Mouse (Mus musculus) mouse trophoblast stem cell (cell line): ENCODE data around the gene Srpx.

ENCODE experiments used
- in situ Hi-C, 2 experiments: fragments of 300-500 bp; cut with MseI, MboI; formaldehyde crosslinking; loops; 2 replicates in 1 of 2; 3 replicates in 1 of 2; pipeline ENCODE4 v1.15.1; 2025

Srpx gene

DNA sequence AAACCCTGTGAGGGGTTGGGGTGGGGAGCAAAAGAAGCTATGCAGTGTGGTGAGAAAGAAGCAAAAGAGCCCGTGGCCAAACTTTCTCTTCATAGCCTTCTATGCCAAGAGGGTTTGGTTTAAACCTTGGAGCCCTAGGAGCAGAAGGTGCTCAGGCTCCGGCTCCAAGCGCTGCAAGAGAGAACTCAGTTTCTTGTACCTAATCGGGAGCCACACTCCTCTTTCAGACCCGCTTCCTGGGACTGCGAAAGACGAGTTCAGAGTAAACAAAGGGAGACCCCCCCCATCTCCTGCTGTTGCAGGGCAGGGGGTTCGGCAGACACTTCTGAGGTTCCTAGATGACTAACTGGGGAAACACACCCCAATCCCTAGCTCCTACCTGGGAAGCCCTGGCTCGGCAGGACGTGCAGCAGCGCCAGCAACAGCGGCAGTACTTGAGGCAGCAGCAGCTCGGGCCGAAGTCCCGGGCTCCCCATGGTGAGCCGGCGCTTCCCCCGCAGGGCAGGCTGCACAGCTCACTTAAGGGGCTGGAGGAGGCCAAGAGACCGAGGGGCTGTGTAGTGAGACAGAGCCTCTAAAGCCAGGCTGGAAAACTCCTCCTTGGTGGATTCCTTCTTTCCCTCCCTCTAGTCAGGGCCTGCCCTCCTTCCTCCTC lies at the start of gene Srpx:
Gene Srpx, minus strand, starts transcription at position 645 of the 655 bp plus-strand sequence.
- in situ Hi-C loops, result no loop called here

DNA sequence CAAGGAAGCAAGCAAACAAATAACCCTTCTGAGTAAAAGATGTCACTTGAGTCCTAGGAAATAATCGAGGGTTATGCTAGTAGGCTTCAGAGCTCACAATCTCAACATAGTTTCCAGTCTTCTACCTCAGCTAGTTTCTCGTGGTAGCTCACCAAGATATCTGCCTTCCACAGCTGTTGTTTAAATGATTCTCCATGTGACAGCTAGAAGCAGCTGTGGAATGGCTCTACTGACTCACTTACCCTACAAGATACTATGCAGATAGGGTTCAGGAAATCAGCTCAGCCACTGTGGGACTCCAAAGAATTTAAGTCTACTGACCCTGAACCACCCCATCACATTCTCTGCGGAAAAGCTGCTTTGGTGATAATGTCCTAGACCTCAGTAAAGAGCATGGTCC lies 34.9 kb upstream of the Srpx start:
- in situ Hi-C loops, result no loop called here

DNA sequence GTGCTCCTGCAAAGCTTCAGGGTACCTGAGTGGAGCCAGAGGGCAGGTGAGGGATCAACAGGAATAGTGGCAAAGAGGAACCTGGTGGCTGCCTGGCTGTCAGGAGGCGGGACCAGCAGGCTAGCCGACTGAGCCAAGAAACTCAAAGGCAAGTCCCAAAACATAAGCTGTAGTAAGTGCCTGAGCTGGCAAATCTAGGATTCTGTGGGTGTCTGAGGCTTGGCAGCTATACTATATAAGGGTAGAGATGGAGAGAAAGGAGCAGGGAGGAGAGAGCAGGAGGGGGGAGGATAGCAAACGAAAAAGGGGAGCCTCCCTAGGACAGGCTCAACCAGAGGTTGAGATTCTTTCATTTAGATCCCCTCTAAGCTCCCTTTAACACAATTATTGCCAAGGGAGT lies 1.7 kb downstream of the Srpx start:
- in situ Hi-C loops, result no loop called here

DNA sequence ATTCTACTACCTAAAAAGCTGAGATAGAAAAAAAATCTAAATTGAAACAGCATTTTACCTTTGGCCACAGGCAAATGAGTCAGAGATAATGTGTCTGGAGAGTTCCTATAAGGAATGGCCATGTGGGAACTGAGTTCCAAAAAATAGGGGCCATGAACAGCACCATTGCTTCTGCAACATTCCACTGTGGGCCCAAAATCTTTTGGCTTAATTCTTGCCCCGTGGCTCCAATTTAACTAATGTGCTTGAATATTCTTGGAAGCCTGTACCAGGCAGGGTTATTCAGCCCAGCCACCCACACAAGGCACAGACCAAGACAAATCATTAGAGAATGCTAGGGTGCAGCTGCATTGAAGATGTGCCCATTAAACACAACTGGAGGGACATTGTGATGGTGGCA lies 6.8 kb downstream of the Srpx start:
- in situ Hi-C loops, result no loop called here

DNA sequence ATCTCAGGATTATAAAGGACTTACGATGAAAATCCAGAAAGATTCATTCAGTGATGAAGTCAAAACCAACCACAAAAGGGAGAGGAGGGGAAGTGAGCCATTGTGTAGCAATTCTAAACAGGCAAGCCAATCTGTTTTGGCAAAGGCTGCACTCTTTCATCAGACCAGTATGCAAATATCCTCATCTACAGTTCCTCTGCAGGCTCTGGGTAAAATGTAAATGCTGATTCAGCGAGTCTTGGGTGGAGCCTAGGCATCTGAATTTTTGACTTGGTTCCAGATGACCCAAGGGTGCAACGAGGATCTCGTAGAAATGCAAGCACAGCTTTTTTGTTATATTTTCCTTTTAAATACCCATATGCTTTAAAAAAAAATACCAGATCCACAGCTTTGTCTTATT lies 9.0 kb downstream of the Srpx start:
- in situ Hi-C loops, result no loop called here

DNA sequence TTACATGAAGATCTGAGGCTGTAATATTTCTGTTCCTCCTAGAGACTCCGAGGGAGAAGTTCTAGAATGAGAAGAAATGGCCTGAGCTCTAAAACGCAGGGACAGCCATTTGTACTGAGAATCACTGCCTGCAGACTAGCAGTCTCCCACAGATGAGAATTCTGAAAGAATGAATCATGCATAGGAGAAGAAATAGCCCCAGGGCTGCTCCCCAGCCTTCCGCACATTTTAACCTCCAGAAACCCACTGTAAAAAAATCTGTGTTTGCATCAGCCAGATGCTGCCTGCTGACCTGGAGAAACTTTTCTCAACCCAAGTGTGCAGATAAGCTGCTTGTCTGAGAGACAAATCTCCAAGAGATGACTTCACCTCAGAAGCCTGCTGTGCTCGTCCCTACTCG lies 12.0 kb downstream of the Srpx start:
- in situ Hi-C loops, result no loop called here

DNA sequence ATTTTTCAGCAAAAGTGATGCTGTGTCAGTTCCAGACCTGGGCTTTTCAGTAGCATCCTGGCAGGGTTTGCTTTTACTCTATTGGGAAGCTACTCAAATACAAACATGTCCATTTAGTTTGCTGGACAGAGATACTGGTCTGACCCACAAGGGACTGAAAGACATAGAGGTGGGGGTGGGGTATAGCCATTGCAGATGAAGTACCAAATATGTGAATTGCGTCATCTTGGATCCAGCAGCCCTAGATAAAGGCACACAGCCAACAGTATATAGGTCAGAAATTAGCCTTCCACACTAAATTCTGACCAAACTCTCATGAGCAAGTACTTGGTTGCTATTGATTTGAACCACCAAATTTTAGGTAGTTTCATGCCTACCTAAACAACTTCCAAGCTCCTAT lies 14.8 kb downstream of the Srpx start:
- in situ Hi-C loops, result no loop called here

DNA sequence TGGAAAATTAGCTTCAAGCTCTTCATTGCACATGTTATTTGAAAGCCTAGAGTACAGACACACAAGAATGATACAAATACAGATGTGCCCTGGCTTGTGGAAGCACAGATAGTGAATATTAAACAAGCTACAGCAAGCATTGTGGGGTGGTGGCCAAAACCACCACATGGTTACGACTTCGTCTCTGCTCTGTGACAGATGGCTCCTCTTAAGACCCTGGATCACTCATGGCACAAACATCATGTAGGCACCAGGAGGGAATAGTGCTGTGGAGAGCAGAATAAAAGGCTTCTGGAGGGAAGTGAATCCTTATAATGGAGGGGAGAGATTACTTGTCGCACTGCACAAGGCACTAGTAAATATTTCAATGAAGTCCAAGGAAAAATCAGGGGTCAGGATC lies 21.7 kb downstream of the Srpx start:
- in situ Hi-C loops, result no loop called here

DNA sequence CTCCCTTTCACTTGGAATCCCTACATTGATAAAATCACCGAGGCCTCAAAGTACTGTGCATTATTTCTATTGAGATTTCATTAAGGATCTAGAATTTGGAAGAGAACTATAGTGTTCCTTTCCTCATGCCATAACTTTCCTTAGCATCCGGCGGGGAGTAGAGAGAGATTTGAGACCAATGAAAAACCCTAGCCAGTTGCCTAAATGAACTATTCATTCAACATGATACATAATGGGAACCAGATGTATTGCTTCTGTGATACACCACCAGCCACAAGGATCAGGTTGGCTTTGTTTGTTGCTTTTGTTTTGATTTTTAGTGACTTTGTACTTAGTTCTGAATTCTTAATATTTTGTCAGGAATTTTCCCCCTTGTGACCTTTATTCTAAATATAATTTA lies 37.1 kb downstream of the Srpx start:
- in situ Hi-C loops, result no loop called here

DNA sequence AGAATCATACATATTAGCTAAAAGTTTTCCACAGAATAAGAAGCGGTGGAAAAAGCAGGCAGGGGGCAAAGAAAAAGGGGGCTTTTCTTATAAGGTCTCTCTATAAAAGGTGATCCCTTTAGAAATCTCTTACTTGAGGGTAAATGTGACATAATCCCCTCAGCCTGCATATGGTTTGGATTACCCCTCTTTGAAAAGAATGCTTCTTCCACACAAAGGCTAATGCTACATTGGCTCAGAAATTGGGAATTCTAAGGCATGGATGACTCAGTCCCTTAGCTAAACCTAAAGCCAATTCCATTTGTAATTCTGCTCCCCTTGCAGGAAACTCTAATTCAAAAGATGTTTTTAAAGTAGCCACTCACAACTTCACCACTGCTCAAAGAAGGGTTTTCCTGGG lies 37.5 kb downstream of the Srpx start:
- in situ Hi-C loops, result no loop called here

DNA sequence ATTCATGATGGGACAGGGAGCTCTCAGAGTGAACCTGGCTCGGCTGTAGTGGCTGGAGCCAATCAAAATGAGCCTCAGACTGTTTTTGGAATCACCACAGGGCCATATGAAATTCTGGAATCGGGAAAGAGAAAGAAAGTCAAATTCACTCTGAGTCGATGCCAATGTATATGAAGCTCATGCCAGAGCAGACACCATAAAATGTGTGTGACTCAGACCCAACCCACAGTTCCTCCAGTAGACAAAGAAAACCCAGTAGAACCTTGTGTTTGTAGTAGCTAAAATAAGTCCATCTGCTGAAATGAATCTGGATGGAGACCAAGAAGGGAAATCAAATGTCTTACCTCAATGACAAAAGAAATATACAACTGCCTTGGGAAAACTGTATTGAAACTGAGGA lies 43.5 kb downstream of the Srpx start:
- in situ Hi-C loops, result no loop called here

DNA sequence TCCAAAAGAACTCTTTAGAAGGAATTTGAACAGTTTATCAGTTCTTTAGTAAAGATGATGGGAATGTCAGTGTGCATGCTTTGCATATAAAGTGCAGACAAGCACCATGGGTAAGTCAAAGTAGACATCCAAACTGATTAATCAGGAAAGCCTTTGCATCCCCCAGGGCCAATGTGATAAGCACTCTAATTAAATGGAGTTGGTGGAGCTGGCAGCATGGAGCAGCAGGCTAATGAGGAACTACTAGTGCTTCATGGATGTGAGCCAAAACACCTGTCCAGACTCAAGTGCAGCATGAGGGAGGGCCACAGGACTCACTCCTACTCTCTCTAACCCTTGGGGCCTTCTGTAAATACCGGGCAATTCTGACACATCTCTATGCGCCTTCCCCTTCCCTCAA lies 46.0 kb downstream of the Srpx start:
- in situ Hi-C loops, result no loop called here

DNA sequence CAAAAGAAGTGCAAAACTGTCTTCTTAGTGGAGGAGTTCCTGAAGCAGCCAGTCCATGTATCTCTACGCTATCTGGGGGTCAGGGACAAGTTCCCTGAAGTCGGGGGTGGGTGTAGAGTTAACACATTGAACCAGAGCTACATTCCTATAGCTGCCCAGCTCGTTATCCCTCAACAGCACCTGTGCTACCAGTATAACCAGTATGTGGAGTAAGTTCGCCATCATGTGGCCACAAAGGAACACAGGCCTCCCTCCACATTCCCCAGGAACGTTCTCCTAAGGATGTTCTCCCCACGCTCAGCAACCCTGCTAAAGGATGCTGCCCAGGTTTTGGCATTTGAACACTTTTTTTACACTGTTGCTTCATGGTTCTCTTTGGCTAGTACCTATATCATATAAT lies 46.8 kb downstream of the Srpx start:
- in situ Hi-C loops, result no loop called here

DNA sequence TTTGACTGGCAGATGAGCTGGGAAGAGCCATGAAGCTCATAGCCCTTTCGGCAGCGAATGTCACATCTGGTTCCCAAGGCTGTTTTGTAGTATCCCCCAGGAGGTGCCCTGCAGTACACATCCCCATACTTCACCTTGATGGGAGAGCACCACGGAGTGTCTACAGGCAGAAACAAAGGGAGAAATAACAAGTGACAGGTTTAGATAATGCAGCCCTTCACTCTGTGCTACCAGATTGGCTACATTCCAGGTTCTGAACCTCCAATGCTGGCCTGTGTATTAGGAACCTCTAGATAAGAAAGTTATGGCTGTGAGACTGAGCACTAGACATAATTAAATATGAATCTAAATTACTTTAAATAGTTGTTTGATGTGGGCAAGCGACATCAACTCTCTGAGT lies 48.1 kb downstream of the Srpx start:
- in situ Hi-C loops, result no loop called here

DNA sequence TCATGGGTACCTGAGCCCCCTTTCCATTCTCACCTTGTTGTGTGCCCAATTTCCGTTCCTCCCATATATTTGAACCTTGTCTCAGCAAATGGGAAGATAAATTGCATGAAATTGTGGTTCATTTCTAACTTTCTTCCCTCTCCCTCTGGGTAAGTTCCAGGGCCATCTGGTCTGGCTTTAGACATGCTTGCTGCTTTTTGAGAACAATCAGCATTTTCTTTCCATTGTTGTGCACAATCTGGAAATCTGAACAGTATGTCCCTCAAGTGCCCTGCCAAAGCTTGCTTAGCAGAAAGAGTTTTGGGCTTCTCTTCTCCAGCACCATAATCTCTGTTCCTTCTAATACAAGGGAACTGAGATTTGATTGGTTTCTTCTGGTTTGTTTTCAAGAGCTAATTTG lies 53.7 kb downstream of the Srpx start:
- in situ Hi-C loops, result no loop called here

DNA sequence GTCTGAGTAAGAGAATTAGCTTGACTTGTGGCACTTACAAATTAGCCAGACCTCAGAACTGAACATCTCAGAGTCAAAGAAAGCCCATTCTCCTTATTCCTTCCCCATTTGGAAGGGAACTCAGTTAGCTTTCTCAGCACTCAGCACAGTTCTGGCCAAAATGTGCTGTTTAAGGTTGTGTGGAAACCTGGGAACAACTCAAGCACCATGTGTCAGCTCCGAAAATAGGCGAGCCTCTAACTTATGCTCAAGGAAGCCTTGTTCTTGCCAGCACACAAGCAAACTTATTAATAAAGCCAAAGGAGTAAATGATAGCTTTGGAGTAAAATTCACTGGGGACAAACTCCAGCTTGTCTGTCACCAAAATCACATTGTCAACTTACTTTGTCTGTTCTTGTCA lies 54.1 kb downstream of the Srpx start:
- in situ Hi-C loops, result no loop called here

DNA sequence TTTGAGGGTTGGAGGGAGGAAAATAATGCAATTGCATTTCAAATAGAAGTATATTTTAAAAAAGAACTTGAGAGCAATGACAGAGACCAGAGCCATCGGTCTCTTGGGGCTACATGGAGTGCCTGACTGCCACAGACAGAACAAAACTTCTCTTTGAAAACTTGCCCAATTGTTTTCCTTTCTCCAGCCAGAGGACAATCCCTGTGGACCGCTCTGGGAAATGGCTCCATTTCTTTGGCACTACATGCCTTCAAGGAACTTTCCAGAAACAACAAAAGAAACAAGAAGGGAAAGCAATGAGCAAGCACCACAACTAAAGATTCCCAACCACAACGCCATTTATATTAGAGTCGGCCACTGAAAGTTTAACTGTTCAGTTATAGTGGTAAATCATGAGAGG lies 55.3 kb downstream of the Srpx start:
- in situ Hi-C loops, result no loop called here

DNA sequence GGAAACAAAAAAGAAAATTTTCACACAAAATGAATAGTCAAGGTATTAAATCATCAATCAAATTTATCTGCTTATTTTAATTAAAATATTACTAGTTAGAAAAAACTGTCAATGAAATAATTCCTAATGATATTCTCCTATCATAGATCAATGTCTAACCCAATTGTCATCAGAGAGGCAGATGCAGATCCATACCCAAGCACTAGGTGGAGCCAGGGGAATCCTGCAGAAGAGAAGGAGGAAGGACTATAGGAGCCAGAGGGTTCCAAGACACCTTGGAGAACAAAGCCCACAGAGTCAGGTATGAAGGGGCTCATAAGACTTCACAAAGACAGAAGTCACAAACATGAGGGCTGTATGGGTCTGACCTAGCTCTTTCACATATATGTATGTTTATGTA lies 82.8 kb downstream of the Srpx start:
- in situ Hi-C loops, result no loop called here

DNA sequence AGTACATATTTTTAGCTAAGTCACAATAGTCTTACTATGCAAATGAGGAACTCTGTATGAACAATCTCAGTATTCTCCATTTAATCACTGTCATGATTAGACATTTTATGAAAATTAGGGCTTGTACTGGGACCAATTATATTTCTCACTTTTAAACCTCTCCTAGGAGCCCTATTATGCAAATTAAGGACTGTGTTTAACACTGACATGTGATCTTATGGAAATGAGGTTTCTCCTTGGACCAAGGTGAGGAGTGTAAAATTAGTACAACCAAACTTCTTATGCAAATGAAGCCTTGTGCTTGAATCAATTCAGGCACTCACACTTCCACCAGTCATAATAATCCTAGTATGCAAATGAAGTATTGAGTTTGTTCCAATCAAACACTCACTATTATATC lies 107.3 kb downstream of the Srpx start:
- in situ Hi-C loops, result no loop called here

DNA sequence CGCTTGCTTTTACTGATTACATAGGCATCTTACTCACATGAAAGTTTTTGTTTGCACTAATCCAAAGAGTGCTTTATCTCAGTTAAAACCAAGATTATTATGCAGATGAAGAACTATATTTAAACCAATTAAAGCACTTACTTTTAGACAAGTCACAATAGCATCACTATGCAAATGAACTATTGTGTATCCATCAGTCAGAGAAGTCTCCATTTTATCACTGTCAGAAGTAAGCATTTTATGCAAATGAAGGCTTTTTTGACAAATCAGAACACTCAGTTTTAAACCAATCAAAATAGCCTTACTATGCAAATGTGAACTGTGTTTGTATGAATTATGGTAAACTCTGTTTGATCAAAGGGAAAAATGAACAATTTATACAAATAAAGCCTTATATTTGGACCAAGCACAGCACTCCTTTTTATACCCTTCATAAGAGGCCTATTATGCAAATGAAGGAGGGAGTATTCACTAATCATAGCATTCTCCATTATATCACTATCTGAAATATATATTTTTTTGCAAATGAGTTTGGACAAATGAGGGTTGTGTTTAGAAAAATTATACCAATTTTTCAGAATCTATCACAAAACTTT lies 109.7 kb downstream of the Srpx start:
- in situ Hi-C loops, result no loop called here

DNA sequence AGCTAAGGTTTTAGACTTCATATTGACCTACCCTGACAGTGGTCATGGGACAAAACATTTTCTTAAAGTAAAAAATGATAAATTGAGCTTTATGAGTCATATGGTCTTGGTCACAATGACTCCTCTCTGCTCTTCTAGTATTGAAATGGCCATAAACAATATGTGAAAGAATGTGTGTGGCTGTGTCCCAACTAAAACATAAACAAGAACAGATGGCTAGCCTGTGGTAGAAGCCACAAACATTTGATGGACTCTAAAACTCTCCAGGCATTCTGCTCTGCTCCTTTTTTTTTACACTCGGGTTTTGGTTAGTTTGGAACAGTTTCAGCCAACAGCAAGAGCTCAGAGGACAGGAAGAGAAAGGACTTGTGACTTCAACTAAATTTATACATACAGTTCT lies 111.6 kb downstream of the Srpx start:
- in situ Hi-C loops, result no loop called here

DNA sequence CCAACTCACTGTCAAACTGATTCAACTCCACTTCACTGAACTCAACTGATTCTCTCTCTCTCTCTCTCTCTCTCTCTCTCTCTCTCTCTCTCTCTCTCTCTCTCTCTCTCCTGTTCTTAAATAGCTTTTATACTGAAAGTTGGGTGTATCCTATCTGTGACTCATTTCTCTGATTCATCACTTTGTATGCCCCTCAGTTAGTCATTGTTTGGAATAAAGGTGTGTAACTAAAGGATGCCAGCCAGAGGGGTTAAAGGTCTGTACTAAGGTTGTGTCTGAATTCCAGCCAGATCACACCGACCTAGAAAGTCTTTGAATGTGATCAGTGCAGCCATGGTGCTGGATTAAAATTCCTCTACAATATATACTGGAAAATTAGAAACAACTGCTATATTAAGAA lies 116.8 kb downstream of the Srpx start:
- in situ Hi-C loops, result no loop called here
